Mouse (Mus musculus) lung, embryonic 14.5 days (tissue): ENCODE measurements at regions not wholly inside any gene's neighbourhood (a gene's known extent, or its start where the extent isn't known, plus 50 kb on each side); places are given as distances from the start of the nearest gene placed in this dataset.

Experiments used
- ATAC-seq: fragments of 200-750 bp; cut with Nextera tagmentation; 2 replicates; pipeline ENCODE4 v1.8.0; 2017; ENCODE audit warnings: mild to moderate bottlenecking, moderate TSS enrichment, moderate library complexity; ENCODE audit not compliant: insufficient read depth
- DNase-seq: peaks from one replicate; pipeline ENCODE4 v3.0.0-alpha.2; 2015
- H3K27ac ChIP-seq: fragments of 300-500 bp; sonication (generic); 2 replicates; pipeline ENCODE4 v1.5.1; 2014; ENCODE audit warnings: low read depth, mild to moderate bottlenecking, moderate library complexity
- H3K27me3 ChIP-seq: fragments of 300-500 bp; sonication (generic); 2 replicates; pipeline ENCODE4 v1.6.1; 2014; ENCODE audit warnings: low read length, control low read depth; ENCODE audit not compliant: insufficient read depth
- H3K36me3 ChIP-seq: fragments of 300-500 bp; sonication (generic); 2 replicates; pipeline ENCODE4 v1.6.1; 2014; ENCODE audit warnings: control low read depth; ENCODE audit not compliant: insufficient read depth
- H3K4me1 ChIP-seq: fragments of 300-500 bp; sonication (generic); 2 replicates; pipeline ENCODE4 v1.6.1; 2014; ENCODE audit warnings: antibody characterized with exemption, control low read depth; ENCODE audit not compliant: insufficient read depth
- H3K4me2 ChIP-seq: fragments of 300-500 bp; sonication (generic); 2 replicates; pipeline ENCODE4 v1.6.1; 2014; ENCODE audit warnings: mild to moderate bottlenecking
- H3K4me3 ChIP-seq: fragments of 300-500 bp; sonication (generic); 2 replicates; pipeline ENCODE4 v1.5.1; 2014; ENCODE audit warnings: low read depth, low read length
- H3K9ac ChIP-seq: fragments of 300-500 bp; sonication (generic); 2 replicates; pipeline ENCODE4 v1.6.1; 2014
- H3K9me3 ChIP-seq: fragments of 300-500 bp; sonication (generic); 2 replicates; pipeline ENCODE4 v1.6.1; 2016; ENCODE audit warnings: low read depth, low read length, control low read depth
- CTCF ChIP-seq: IDR thresholded peaks from 2 replicates; pipeline ENCODE4 v1.5.1; 2016; ENCODE audit warnings: antibody characterized with exemption, low read depth
- WGBS: fragments of 180-500 bp; shearing (Covaris S2); extraction: QIAGEN DNeasy Blood & Tissue Kit; methylation state at CpG from one replicate; pipeline ENCODE4 v1.1.7; 2014; 5-methylcytosine and 5-hydroxymethylcytosine counted together

- DNase-seq = no peak
- no peak overlapping the region for H3K4me3 ChIP-seq
- no peaks in the 10 kb centered on the region for H3K9me3 ChIP-seq
- H3K4me1 ChIP-seq = no peaks in the 10 kb centered on the region
- ATAC-seq = no peak
- H3K9ac ChIP-seq = no peak overlapping the region
- WGBS = 43% methylated on average over 3 of the region's 3 CpGs
- H3K27ac ChIP-seq = no peak overlapping the region
- no peak overlapping the region for H3K4me2 ChIP-seq
- TF ChIP-seq CTCF = no peak
- no peaks in the 10 kb centered on the region for H3K36me3 ChIP-seq
- H3K27me3 ChIP-seq = no peaks in the 10 kb centered on the region
Measured at GRCm38 (mm10) chr8:86318531-86318930, 262.0 kb downstream of the Abcc12 start.

GRCm38 (mm10) chr8:86316236-86316635 lies 264.2 kb downstream of the Abcc12 start:
- Histone ChIP-seq H3K27me3 (no peaks in the 10 kb centered on the region), H3K4me2 (no peak overlapping the region), H3K27ac (no peak overlapping the region), H3K4me3 (no peak overlapping the region), H3K9ac (no peak overlapping the region), H3K36me3 (no peaks in the 10 kb centered on the region), H3K4me1 (no peaks in the 10 kb centered on the region), H3K9me3 (no peaks in the 10 kb centered on the region)
- DNase-seq (no peak), ATAC-seq (no peak)
- WGBS = 67% methylated on average over 7 of the region's 7 CpGs
- no peak for TF ChIP-seq CTCF

- H3K27me3 ChIP-seq = no peaks in the 10 kb centered on the region
- no peak overlapping the region for H3K9ac ChIP-seq
- no peak overlapping the region for H3K4me2 ChIP-seq
- H3K4me3 ChIP-seq = no peak overlapping the region
- 62% methylated on average over 2 of the region's 2 CpGs for WGBS
- H3K4me1 ChIP-seq = no peaks in the 10 kb centered on the region
- ATAC-seq (no peak), DNase-seq (no peak)
- no peak for TF ChIP-seq CTCF
- H3K27ac ChIP-seq = no peak overlapping the region
- H3K9me3 ChIP-seq = no peaks in the 10 kb centered on the region
- H3K36me3 ChIP-seq = no peaks in the 10 kb centered on the region
Measured at GRCm38 (mm10) chr8:86309460-86309859, 271.0 kb downstream of the Abcc12 start.

GRCm38 (mm10) chr8:86307339-86307738 lies 273.1 kb downstream of the Abcc12 start:
- H3K27ac ChIP-seq = no peak overlapping the region
- H3K9me3 ChIP-seq = no peaks in the 10 kb centered on the region
- H3K36me3 ChIP-seq = no peaks in the 10 kb centered on the region
- no peak overlapping the region for H3K4me2 ChIP-seq
- no peak for ATAC-seq
- H3K9ac ChIP-seq = no peak overlapping the region
- no peak for TF ChIP-seq CTCF
- H3K27me3 ChIP-seq = no peaks in the 10 kb centered on the region
- no peak overlapping the region for H3K4me3 ChIP-seq
- H3K4me1 ChIP-seq = no peaks in the 10 kb centered on the region
- 80% methylated on average over 3 of the region's 3 CpGs for WGBS
- DNase-seq = no peak

- H3K4me1 ChIP-seq = no peaks in the 10 kb centered on the region
- no peaks in the 10 kb centered on the region for H3K27me3 ChIP-seq
- ATAC-seq = no peak
- no peak overlapping the region for H3K4me3 ChIP-seq
- no peak overlapping the region for H3K27ac ChIP-seq
- no peaks in the 10 kb centered on the region for H3K9me3 ChIP-seq
- no peak overlapping the region for H3K4me2 ChIP-seq
- H3K36me3 ChIP-seq = no peaks in the 10 kb centered on the region
- WGBS = 54% methylated on average over 4 of the region's 4 CpGs
- TF ChIP-seq CTCF = no peak
- H3K9ac ChIP-seq = no peak overlapping the region
- no peak for DNase-seq
Measured at GRCm38 (mm10) chr8:86301885-86302509, 278.5 kb downstream of the Abcc12 start.

- Histone ChIP-seq H3K27ac (no peak overlapping the region), H3K4me2 (no peak overlapping the region), H3K27me3 (no peaks in the 10 kb centered on the region), H3K9ac (no peak overlapping the region), H3K4me1 (no peaks in the 10 kb centered on the region), H3K36me3 (no peaks in the 10 kb centered on the region), H3K4me3 (no peak overlapping the region), H3K9me3 (no peaks in the 10 kb centered on the region)
- no peak for TF ChIP-seq CTCF
- 28% methylated on average over 3 of the region's 3 CpGs for WGBS
- no peak for ATAC-seq
- DNase-seq = peak; percentile 54
Measured at GRCm38 (mm10) chr8:86288713-86289384, 291.6 kb downstream of the Abcc12 start.

GRCm38 (mm10) chr8:86282922-86283321 lies 297.6 kb downstream of the Abcc12 start:
- no peak for TF ChIP-seq CTCF
- H3K27me3 ChIP-seq = no peaks in the 10 kb centered on the region
- H3K9me3 ChIP-seq = no peaks in the 10 kb centered on the region
- 38% methylated on average over 7 of the region's 7 CpGs for WGBS
- H3K9ac ChIP-seq = no peak overlapping the region
- no peak overlapping the region for H3K4me3 ChIP-seq
- H3K4me1 ChIP-seq = no peaks in the 10 kb centered on the region
- DNase-seq (peak; percentile 19), ATAC-seq (no peak)
- no peak overlapping the region for H3K4me2 ChIP-seq
- H3K36me3 ChIP-seq = no peaks in the 10 kb centered on the region
- no peak overlapping the region for H3K27ac ChIP-seq
